Mouse (Mus musculus): ENCODE measurements around the gene Marf1. TPM values are rescaled to one million over a fixed set of nuclear protein-coding genes. Genes with fewer than 3 reads are reported as not detected.

The Marf1 gene
- total and polyA plus RNA-seq, 3 experiments: 19.9 to 28.1 (median 26.7) TPM

GRCm38 (mm10) chr16:14131838-14132237 lies 31.3 kb downstream of the Marf1 start:
- dilution Hi-C loops (cut with MboI; ENCODE audit: extremely low pct_ligation_motif_present, extremely low pct_unique_long_range_greater_than_20kb, low sequenced_read_pairs): no loop called here
- DNase-seq (ENCODE audit: extremely low read depth): no peak
- in situ Hi-C loops (cut with MboI; ENCODE audit: low pct_ligation_motif_present, low pct_unique_long_range_greater_than_20kb, low sequenced_read_pairs): no loop called here
- TF ChIP-seq CHD1 (IDR thresholded peaks at IDR 0.05; ENCODE audit: low read depth, low read length): no peak
- H3K36me3 ChIP-seq (replicated peaks in 1 of 2; ENCODE audit: control insufficient read depth in 1 of 2, insufficient read depth in 1 of 2, low read length in 1 of 2): peaks cover 87 to 99% of the 10 kb centered on the region in 2 experiments
- no peak overlapping the region for H3K4me2 ChIP-seq (ENCODE audit: insufficient read depth, low read depth, poor library complexity, severe bottlenecking)
- H3K4me1 ChIP-seq (ENCODE audit: control insufficient read depth in 1 of 2, insufficient read depth in 2 of 2): peaks cover 0 to 33% of the 10 kb centered on the region in 2 experiments; a peak in 2 of 4 replicates
- no peaks in the 10 kb centered on the region for H3K27me3 ChIP-seq (replicated peaks)
- no peak overlapping the region for H3K27ac ChIP-seq (ENCODE audit: insufficient read depth, low read depth)
- H3K9me3 ChIP-seq (replicated peaks; ENCODE audit: low read length): no peaks in the 10 kb centered on the region
- no peaks in the 10 kb centered on the region for H3K79me2 ChIP-seq (replicated peaks; ENCODE audit: control insufficient read depth, extremely low read depth, insufficient read depth, poor library complexity, severe bottlenecking)
- no peak overlapping the region for H3K4me3 ChIP-seq (replicated peaks in 1 of 3; ENCODE audit: low read depth in 2 of 3, low read length in 2 of 3, poor library complexity in 1 of 3)
- H3K9ac ChIP-seq (ENCODE audit: insufficient read depth, low read depth): no peak overlapping the region

GRCm38 (mm10) chr16:14131376-14131775 lies 31.8 kb downstream of the Marf1 start:
- Histone ChIP-seq H3K9me3 (replicated peaks; ENCODE audit: low read length) (no peaks in the 10 kb centered on the region), H3K4me1 (ENCODE audit: control insufficient read depth in 1 of 2, insufficient read depth in 2 of 2) (peaks cover 0 to 33% of the 10 kb centered on the region in 2 experiments; a peak in 2 of 4 replicates), H3K4me2 (ENCODE audit: insufficient read depth, low read depth, poor library complexity, severe bottlenecking) (no peak overlapping the region), H3K36me3 (replicated peaks in 1 of 2; ENCODE audit: control insufficient read depth in 1 of 2, insufficient read depth in 1 of 2, low read length in 1 of 2) (peaks cover 85 to 98% of the 10 kb centered on the region in 2 experiments), H3K79me2 (replicated peaks; ENCODE audit: control insufficient read depth, extremely low read depth, insufficient read depth, poor library complexity, severe bottlenecking) (no peaks in the 10 kb centered on the region), H3K4me3 (replicated peaks in 1 of 3; ENCODE audit: low read depth in 2 of 3, low read length in 2 of 3, poor library complexity in 1 of 3) (no peak overlapping the region), H3K9ac (ENCODE audit: insufficient read depth, low read depth) (no peak overlapping the region), H3K27ac (ENCODE audit: insufficient read depth, low read depth) (no peak overlapping the region), H3K27me3 (replicated peaks) (no peaks in the 10 kb centered on the region)
- TF ChIP-seq TBP (conservative IDR thresholded peaks at IDR 0.05; ENCODE audit: low read depth, low read length) (no peak), SMC3 (IDR thresholded peaks at IDR 0.05; ENCODE audit: low read depth, low read length) (no peak), RAD21 (IDR thresholded peaks at IDR 0.05; ENCODE audit: low read depth, low read length) (peak; percentile 32), CTCF (conservative IDR thresholded peaks at IDR 0.05 in 1 of 2, IDR thresholded peaks at IDR 0.05 in 1 of 2; ENCODE audit: low read depth in 2 of 2, low read length in 2 of 2) (peak in 1 of 2 experiments; percentile 41; a peak in 2 of 4 replicates), PAX5 (IDR thresholded peaks at IDR 0.05; ENCODE audit: low read length) (no peak), ELF1 (IDR thresholded peaks at IDR 0.05; ENCODE audit: low read depth, low read length) (no peak), JUND (conservative IDR thresholded peaks at IDR 0.05; ENCODE audit: low read depth, low read length) (no peak), ZC3H11A (IDR thresholded peaks at IDR 0.05; ENCODE audit: low read depth, low read length) (no peak), POLR2AphosphoS2 (IDR thresholded peaks at IDR 0.05; ENCODE audit: low read depth, low read length) (no peak)
- DNase-seq (ENCODE audit: extremely low read depth): no peak
- dilution Hi-C loops (cut with MboI; ENCODE audit: extremely low pct_ligation_motif_present, extremely low pct_unique_long_range_greater_than_20kb, low sequenced_read_pairs) (no loop called here), in situ Hi-C loops (cut with MboI; ENCODE audit: low pct_ligation_motif_present, low pct_unique_long_range_greater_than_20kb, low sequenced_read_pairs) (no loop called here)

GRCm38 (mm10) chr16:14130796-14131195 lies 32.4 kb downstream of the Marf1 start:
- in situ Hi-C loops (cut with MboI; ENCODE audit: low pct_ligation_motif_present, low pct_unique_long_range_greater_than_20kb, low sequenced_read_pairs) (no loop called here), dilution Hi-C loops (cut with MboI; ENCODE audit: extremely low pct_ligation_motif_present, extremely low pct_unique_long_range_greater_than_20kb, low sequenced_read_pairs) (no loop called here)
- Histone ChIP-seq H3K4me3 (replicated peaks in 1 of 3; ENCODE audit: low read depth in 2 of 3, low read length in 2 of 3, poor library complexity in 1 of 3) (no peak overlapping the region), H3K36me3 (replicated peaks in 1 of 2; ENCODE audit: control insufficient read depth in 1 of 2, insufficient read depth in 1 of 2, low read length in 1 of 2) (peaks cover 84 to 98% of the 10 kb centered on the region in 2 experiments), H3K9ac (ENCODE audit: insufficient read depth, low read depth) (no peak overlapping the region), H3K4me1 (ENCODE audit: control insufficient read depth in 1 of 2, insufficient read depth in 2 of 2) (peaks cover under 1 to 33% of the 10 kb centered on the region in 2 experiments; a peak in 3 of 4 replicates), H3K9me3 (replicated peaks; ENCODE audit: low read length) (no peaks in the 10 kb centered on the region), H3K27ac (ENCODE audit: insufficient read depth, low read depth) (no peak overlapping the region), H3K4me2 (ENCODE audit: insufficient read depth, low read depth, poor library complexity, severe bottlenecking) (no peak overlapping the region), H3K27me3 (replicated peaks) (no peaks in the 10 kb centered on the region), H3K79me2 (replicated peaks; ENCODE audit: control insufficient read depth, extremely low read depth, insufficient read depth, poor library complexity, severe bottlenecking) (no peaks in the 10 kb centered on the region)
- TF ChIP-seq UBTF (IDR thresholded peaks at IDR 0.05; ENCODE audit: low read depth, low read length) (no peak), MEF2A (IDR thresholded peaks at IDR 0.05; ENCODE audit: borderline replicate concordance, low read depth, low read length) (no peak), CHD2 (IDR thresholded peaks at IDR 0.05; ENCODE audit: low read length) (no peak), NELFE (IDR thresholded peaks at IDR 0.05; ENCODE audit: low read depth, low read length) (no peak), BHLHE40 (IDR thresholded peaks at IDR 0.05; ENCODE audit: low read depth, low read length) (no peak), NRF1 (IDR thresholded peaks at IDR 0.05; ENCODE audit: low read depth, low read length) (no peak), ZNF384 (IDR thresholded peaks at IDR 0.05; ENCODE audit: low read depth, low read length) (no peak), ELF1 (IDR thresholded peaks at IDR 0.05; ENCODE audit: low read depth, low read length) (no peak), HCFC1 (IDR thresholded peaks at IDR 0.05; ENCODE audit: low read depth, low read length) (no peak), MYC (IDR thresholded peaks at IDR 0.05; ENCODE audit: low read depth, low read length) (no peak), MAFK (IDR thresholded peaks at IDR 0.05; ENCODE audit: insufficient replicate concordance, low read length) (no peak)
- DNase-seq (ENCODE audit: extremely low read depth): no peak
